30 mouse cellular contexts compared by ENCODE assay signal in genomic region chr4:87052881-87053280, GRCm38 (mm10).
"Had no signal": no experiment of that assay in that cellular context is flagged by ENCODE, and none has a peak within 500 bp of the region (broad histone marks: within the 10 kb centered on the region; RNA-seq: fewer than 3 reads in every experiment).

No protein-coding gene starts in this region.

- H3K27ac ChIP-seq: limb, embryonic 10.5 days; limb, embryonic 12.5 days; limb, embryonic 13.5 days; limb, embryonic 15.5 days; liver, embryonic 12.5 days; liver, embryonic 13.5 days; liver, embryonic 14.5 days; liver, embryonic 15.5 days; lung, embryonic 15.5 days; macrophage; midbrain, embryonic 10.5 days; midbrain, embryonic 12.5 days; midbrain, embryonic 13.5 days; midbrain, embryonic 15.5 days; neural tube, embryonic 12.5 days had no signal

- ATAC-seq: liver, embryonic 12.5 days; liver, postnatal 0 days; lung, postnatal 0 days; midbrain, embryonic 13.5 days; midbrain, embryonic 15.5 days; midbrain, embryonic 16.5 days had no signal

- H3K4me3 ChIP-seq: limb, embryonic 10.5 days; limb, embryonic 12.5 days; limb, embryonic 13.5 days; limb, embryonic 15.5 days; liver, embryonic 12.5 days; liver, embryonic 13.5 days; liver, embryonic 15.5 days; lung, embryonic 15.5 days; megakaryocyte, embryonic 14.5 days; midbrain, embryonic 10.5 days; midbrain, embryonic 12.5 days; midbrain, embryonic 13.5 days; midbrain, embryonic 15.5 days; myocyte; neural tube, embryonic 12.5 days had no signal

- H3K27me3 ChIP-seq: limb, embryonic 12.5 days; limb, embryonic 15.5 days; liver, embryonic 12.5 days; liver, embryonic 13.5 days; liver, embryonic 15.5 days; lung, embryonic 15.5 days; megakaryocyte, embryonic 14.5 days; midbrain, embryonic 12.5 days; midbrain, embryonic 13.5 days; midbrain, embryonic 15.5 days; neural tube, embryonic 12.5 days had no signal

- H3K9me3 ChIP-seq: limb, embryonic 10.5 days; limb, embryonic 12.5 days; limb, embryonic 13.5 days; limb, embryonic 15.5 days; liver, embryonic 12.5 days; liver, embryonic 13.5 days; liver, embryonic 15.5 days; lung, embryonic 15.5 days; megakaryocyte, embryonic 14.5 days; midbrain, embryonic 10.5 days; midbrain, embryonic 12.5 days; midbrain, embryonic 13.5 days; midbrain, embryonic 15.5 days; neural tube, embryonic 12.5 days had no signal

- H3K4me1 ChIP-seq: limb, embryonic 10.5 days; limb, embryonic 12.5 days; limb, embryonic 13.5 days; limb, embryonic 15.5 days; liver, embryonic 12.5 days; liver, embryonic 13.5 days; liver, embryonic 15.5 days; lung, embryonic 15.5 days; megakaryocyte, embryonic 14.5 days; midbrain, embryonic 10.5 days; neural tube, embryonic 12.5 days had no signal

- H3K36me3 ChIP-seq: limb, embryonic 10.5 days; limb, embryonic 12.5 days; limb, embryonic 13.5 days; limb, embryonic 15.5 days; liver, embryonic 12.5 days; liver, embryonic 13.5 days; liver, embryonic 15.5 days; lung, embryonic 15.5 days; midbrain, embryonic 10.5 days; midbrain, embryonic 12.5 days; midbrain, embryonic 13.5 days; midbrain, embryonic 15.5 days; neural tube, embryonic 12.5 days had no signal

- DNase-seq: left cerebral cortex, postnatal 4 days; liver; liver, embryonic 13.5 days; liver, postnatal 0 days; lung, adult 18-20 months; lung, adult 2 months; lung, embryonic 14.5 days; lung, postnatal 10 days; lung, postnatal 14 days; lung, postnatal 36 days; lung, postnatal 4 days had no signal

- H3K9ac ChIP-seq: limb, embryonic 12.5 days; limb, embryonic 13.5 days; limb, embryonic 15.5 days; liver, embryonic 12.5 days; liver, embryonic 13.5 days; liver, embryonic 14.5 days; liver, embryonic 15.5 days; liver, postnatal 0 days; lung, embryonic 14.5 days; lung, embryonic 15.5 days; midbrain, embryonic 12.5 days; midbrain, embryonic 13.5 days; midbrain, embryonic 15.5 days; neural tube, embryonic 12.5 days had no signal

- H3K4me2 ChIP-seq: limb, embryonic 12.5 days; limb, embryonic 13.5 days; limb, embryonic 15.5 days; liver, embryonic 11.5 days; liver, embryonic 12.5 days; liver, embryonic 13.5 days; liver, embryonic 15.5 days; lung, embryonic 14.5 days; lung, embryonic 15.5 days; midbrain, embryonic 12.5 days; midbrain, embryonic 13.5 days; midbrain, embryonic 15.5 days; neural tube, embryonic 12.5 days had no signal
